Mouse (Mus musculus) cortical plate, adult 2 months (tissue): ENCODE measurements around the gene Prrc2b.

Source experiments
- CTCF ChIP-seq: fragments of 200-500 bp; IDR thresholded peaks from 2 replicates; pipeline ENCODE4 v1.5.1; 2011; ENCODE audit warnings: mild to moderate bottlenecking, control low read depth, low read length; ENCODE audit not compliant: insufficient read depth; ENCODE audit errors: extremely low read depth
- POLR2A ChIP-seq: fragments of 200-500 bp; IDR thresholded peaks from 2 replicates; pipeline ENCODE4 v1.6.1; 2011; ENCODE audit warnings: mild to moderate bottlenecking, low read length, control low read depth; ENCODE audit not compliant: insufficient read depth; ENCODE audit errors: extremely low read depth

DNA sequence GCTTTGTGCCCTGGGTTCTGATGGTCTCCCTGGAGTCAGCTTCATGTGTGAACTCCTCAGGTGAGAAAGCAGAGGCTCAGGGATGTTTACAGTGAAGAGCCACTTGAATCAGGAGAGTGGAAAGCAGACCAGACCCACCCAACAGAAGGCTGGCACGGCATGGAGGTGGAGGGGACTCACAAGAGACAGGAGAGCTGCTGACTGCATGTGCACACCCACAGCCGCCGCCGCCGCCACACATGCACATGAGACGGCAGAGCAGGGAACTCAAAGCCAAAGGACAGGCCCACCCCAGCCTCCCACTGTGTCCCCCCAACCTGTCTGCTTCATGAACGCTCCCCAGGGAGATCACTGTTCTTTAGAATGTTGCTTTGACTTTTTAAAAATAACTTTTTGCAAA lies 46.8 kb upstream of the Prrc2b start:
- no peak for TF ChIP-seq POLR2A
- TF ChIP-seq CTCF: no peak
